In genomic region chr3:121814413-121814864, GRCm38 (mm10) we compare ENCODE assay signal across 8 mouse cellular contexts. TPM values are rescaled to one million over a fixed set of nuclear protein-coding genes. Genes with fewer than 3 reads are reported as not detected.
DNase-seq lines count a peak whose midpoint lies in the region; ATAC-seq and TF ChIP-seq lines count a peak whose summit lies in the region.

No protein-coding gene starts in this region.

- whole genome bisulfite sequencing in lung, adult 2 months = under 1% methylated on average over 24 of the region's 28 CpGs

- peaks cover 10% of the 10 kb centered on the region for H3K4me1 ChIP-seq in lung, adult 2 months (ENCODE audit: control insufficient read depth, insufficient read depth, low read length)

- peak; percentile 38; the same call in 1 of the 2 replicates for ATAC-seq in erythroblast, adult 5-6 weeks (replicated peaks; ENCODE audit: low FRiP score, poor library complexity, severe bottlenecking)
- peak; percentile 21 for ATAC-seq in megakaryocyte progenitor cell, adult 5-6 weeks (replicated peaks; ENCODE audit: poor library complexity)

- DNase-seq in lung, adult 2 months = no peak
- no peak for DNase-seq in lung, postnatal 10 days
- peak; percentile 74 for DNase-seq in kidney, adult 18-20 months
- no peak for DNase-seq in adrenal gland, adult 8-10 months
- DNase-seq in ovary, postnatal 10 days (ENCODE audit: low spot score) = no peak
- DNase-seq in urinary bladder, postnatal 25 days (ENCODE audit: low spot score) = no peak

- peak; percentile 33; the same call in 1 of the 2 replicates for TF ChIP-seq POLR2A in lung, adult 2 months (IDR thresholded peaks at IDR 0.05; ENCODE audit: borderline replicate concordance, extremely low read depth, low read depth, low read length)

- peak overlapping the region; percentile 99 for H3K4me3 ChIP-seq in lung, adult 2 months (replicated peaks; ENCODE audit: extremely low read depth, low read depth, low read length)

- TF ChIP-seq CTCF in lung, adult 2 months (IDR thresholded peaks at IDR 0.05; ENCODE audit: insufficient read depth, low read length) = no peak

RNA-seq across cellular contexts. Expression of gene Abcd3, which starts 0.7 kb away (rescaled TPM):
- 8.3 and 18.2 TPM in 2 replicates for polyA plus RNA-seq in lung, adult 2 months (2012; rRNA removed)
- 7.3 and 9.8 TPM in 2 replicates for total RNA-seq in erythroblast, adult 5-6 weeks (2015; ENCODE audit: low replicate concordance)
- 7.2 and 15.8 TPM in 2 replicates for total RNA-seq in erythroblast, adult 5-6 weeks (2017; ENCODE audit: low replicate concordance)
- 33.2 and 39.9 TPM in 2 replicates for total RNA-seq in megakaryocyte progenitor cell, adult 5-6 weeks (2015)
- 41.3 and 43.7 TPM in 2 replicates for total RNA-seq in megakaryocyte progenitor cell, adult 5-6 weeks (2017)
- 10 to 100 TPM; 73.7 to 90.3 (median 78.7) TPM for total RNA-seq in adrenal gland, adult 8-10 months (2022)
